Mouse (Mus musculus) yolk sac, embryonic 10.5 days (tissue): ENCODE results near the gene Tgm1.

Experiments used
- DNase-seq: peaks from one replicate; pipeline ENCODE4 v3.0.0-alpha.2; 2017; ENCODE audit warnings: low spot score

Gene Tgm1

DNA sequence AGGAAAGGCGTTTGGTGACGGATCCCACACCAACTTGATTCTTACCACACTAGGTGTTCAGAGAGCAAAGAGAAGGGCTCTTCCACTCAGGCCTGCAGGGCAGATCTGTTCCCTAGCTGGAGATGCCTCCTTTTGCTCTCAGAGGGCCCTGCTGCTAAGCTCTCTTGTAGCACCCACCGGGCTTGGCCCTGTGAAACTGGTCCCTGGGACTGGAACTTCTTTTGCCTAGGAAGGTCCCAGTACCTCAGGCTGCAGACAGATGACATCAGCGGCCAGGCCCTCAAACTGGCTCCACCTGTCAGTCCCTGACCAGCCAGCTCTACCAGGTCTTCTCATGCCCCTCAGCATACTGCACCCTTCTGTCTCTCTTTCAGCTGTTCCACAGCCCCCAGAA, at the start of gene Tgm1:
Gene Tgm1 (minus strand): TSS at position 198 of the 394 bp plus-strand sequence.
- no peak for DNase-seq

- DNase-seq, result no peak
These were observed 49.4 kb upstream of the Tgm1 start for GRCm38 (mm10) chr14:55763166-55763565.

GRCm38 (mm10) chr14:55762001-55762821, 48.5 kb upstream of the Tgm1 start:
- DNase-seq, result peak; percentile 66

GRCm38 (mm10) chr14:55761163-55761562, 47.4 kb upstream of the Tgm1 start, which contains the start of gene Ltb4r2:
TSS of gene Ltb4r2 (plus strand) at chr14:55761428.
- DNase-seq, result no peak

- peak; percentile 81 for DNase-seq
These were observed 46.4 kb upstream of the Tgm1 start for GRCm38 (mm10) chr14:55760156-55760555.

- DNase-seq, result peak; percentile 82
These were observed 44.6 kb upstream of the Tgm1 start, which contains the start of gene Cideb for GRCm38 (mm10) chr14:55758363-55758784. TSS of gene Cideb (minus strand) at chr14:55758458.

DNA sequence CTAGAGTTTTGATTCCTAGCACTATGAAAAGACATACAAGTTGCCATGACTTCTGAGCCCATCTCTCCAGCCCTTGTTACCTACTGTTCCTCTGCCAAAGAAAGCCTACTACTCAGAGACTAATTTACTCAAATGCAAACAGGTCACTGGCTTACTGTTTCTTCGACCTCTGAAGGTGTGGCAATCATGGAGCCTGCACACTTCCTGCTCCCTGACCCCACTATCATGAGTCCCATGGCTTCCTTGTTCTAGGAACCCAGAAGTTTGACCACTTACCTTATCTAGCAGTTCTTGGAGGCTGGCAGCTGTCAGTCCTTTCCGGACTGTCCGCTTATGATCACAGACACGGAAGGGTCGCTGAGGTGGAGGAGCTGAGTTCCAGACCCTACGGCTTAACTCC, 43.8 kb upstream of the Tgm1 start:
- peak; percentile 63 for DNase-seq

DNA sequence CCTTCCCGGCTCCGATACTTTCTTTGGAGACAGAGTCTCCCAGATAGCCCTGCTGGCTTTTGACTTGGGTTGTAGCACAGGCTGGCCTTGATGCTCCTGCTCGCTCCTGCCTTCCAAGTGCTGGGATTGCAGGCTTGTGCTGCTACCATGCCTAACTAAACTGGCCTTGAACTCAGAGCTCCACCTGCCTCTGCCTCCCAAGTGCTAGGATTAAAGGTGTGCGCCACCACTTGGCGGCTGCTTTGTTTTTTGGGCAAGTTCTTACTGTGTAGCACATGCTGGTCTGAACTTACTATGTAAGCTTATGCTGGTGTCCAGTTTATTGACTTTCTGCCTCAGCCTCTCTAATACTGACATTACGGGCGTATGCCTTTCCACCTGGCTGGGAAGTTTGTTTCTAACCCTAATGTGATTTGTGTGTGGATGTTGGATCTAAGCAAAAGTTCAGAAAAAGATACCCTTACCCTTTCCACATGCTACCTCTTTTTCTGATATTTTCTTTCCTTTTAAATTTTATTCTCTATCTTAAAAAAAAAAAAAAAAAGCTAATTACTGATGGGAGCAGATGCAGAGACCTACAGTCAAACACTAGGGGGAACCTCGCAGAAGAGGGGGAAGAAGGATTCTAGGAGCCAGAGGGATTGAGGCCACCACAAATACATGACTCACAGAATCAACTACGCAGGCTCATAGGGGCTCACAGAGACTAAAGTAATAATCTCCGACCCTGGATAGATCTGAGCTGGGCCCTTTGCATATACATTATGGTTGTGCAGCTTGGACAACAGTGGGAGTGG, 33.5 kb upstream of the Tgm1 start:
- DNase-seq, result no peak

DNA sequence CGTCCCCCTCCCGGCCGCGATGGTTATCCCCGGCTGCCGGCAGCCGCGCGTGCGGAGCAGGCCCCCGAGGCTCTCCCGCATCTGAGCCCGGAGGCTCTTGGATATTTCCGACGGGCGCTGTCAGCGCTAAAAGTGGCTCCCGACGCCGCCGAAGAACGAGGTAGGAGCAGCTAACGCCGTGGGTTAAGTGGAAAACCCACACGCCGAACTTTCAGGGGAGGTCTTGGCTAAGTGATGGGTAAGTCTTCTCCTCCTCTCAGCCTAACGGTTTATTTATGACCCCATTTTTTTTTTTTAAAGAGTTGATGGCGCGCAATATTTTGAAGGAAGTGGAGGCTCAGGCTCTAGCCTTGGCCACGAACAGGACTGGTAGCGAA, 32.1 kb upstream of the Tgm1 start:
- no peak for DNase-seq

- DNase-seq, result peak; percentile 94
These were observed 31.6 kb upstream of the Tgm1 start, which contains the start of the genes Dhrs1 and Nop9 for GRCm38 (mm10) chr14:55745180-55745860. TSS of gene Dhrs1 (minus strand) at chr14:55745690. TSS of gene Nop9 (plus strand) at chr14:55745693.

DNA sequence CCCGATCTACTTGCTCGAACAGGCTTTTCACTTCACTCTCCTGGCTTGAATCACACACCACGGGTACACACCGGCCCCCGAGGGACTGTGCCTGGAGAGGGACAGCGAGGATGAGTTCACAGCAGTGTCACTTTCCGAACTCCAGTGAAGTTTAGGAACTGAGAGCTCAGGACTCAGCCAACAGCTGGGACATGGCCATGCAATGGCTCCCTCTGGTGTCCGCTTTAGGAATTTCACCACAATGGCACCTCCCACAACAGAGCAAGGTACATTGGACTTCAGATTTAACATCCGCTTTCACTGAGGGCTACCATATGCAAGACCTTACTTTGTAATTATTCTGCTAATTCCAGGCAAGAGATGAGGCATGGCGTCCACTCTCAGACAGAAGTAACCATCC, 30.0 kb upstream of the Tgm1 start:
- DNase-seq, result peak; percentile 79

DNA sequence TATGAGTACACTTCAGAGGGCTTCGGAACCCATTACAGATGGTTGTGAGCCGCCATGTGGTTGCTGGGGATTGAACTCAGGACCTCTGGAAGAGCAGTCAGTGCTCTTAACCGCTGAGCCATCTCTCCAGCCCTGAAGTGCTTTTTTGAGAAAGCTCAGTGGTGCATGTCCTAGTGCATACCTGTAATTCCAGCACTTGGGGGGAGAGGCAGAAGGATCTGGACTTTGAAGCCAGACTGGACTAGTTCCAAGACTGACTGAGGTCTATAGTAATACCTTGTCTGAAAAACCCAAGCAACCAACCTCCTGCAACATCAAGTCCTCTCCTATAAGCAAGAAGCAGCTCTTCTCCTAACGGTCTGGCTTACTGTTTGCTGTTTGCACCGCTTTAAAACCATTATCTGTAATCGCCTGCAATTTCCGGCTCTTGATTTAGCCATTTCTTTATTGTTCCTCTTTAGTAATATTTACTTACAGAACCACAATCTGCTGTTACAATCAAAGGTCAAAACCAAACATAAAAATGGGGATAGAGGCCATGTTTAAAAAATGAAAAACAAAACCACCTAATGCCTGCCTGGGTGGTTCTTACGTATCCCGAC, 23.5 kb upstream of the Tgm1 start:
- DNase-seq, result peak; percentile 42

GRCm38 (mm10) chr14:55735758-55736157, 22.0 kb upstream of the Tgm1 start:
- DNase-seq, result no peak

- DNase-seq, result no peak
These were observed 21.6 kb upstream of the Tgm1 start for GRCm38 (mm10) chr14:55735334-55735733.

DNA sequence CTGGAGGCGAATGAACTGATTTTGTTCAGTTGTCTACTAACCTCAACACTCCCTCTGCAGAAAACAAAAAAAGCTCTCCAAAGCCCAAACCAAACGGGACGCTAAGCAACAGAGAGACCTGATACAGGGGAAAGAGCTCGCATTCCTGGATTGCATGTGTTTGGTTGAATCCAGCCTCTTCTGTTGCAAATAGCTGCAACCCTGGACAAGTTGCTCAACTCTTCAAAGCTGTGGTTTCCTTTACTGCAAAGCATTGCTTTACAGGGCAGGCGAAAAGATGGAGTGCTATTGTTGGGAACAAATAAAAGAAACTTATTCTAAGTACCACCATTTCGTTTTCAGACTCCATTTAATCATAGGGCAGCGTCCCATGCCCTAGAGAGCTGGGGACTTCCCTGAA, 21.1 kb upstream of the Tgm1 start:
- no peak for DNase-seq

DNA sequence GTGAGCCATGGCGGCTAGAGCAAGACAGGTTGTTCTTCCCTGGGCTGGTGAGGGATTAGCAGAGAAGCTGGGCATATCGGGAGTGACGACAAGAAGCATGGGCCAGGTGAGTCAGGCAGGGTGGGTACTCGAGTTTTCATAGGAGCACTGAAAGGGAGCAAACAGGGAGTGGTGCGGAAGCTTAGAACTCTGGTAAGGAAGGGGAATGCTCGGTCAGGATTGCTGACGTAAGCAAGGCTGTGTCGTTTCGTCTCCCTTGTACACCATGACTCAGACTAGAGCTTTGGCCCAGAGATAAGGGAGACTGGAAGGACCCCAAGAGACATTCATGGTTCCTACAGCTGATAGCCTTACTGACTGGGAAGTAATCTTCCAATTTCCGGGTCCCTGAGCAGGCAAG, 20.2 kb upstream of the Tgm1 start:
- DNase-seq, result peak; percentile 29

- no peak for DNase-seq
These were observed 16.9 kb upstream of the Tgm1 start for GRCm38 (mm10) chr14:55730531-55731032.

DNA sequence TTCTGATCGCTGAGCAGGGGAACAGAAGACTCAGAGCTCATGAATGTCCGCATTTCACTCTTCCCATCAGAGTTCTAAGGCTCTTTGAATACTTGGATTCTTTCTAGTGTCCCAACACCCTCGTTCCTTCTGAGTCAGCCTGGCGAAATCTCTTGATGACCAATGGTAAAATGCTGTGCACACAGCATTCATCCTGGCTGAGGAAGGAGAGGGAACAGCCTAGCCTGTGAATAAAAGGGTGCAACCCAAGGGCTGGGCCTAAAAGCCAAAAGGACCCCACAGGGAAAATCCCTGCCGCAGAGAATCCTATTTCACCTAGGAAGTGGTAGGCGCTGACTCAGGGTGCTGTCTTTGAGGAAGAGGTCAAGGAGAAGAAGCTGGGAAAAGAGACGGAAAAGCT, 16.4 kb upstream of the Tgm1 start:
- no peak for DNase-seq

GRCm38 (mm10) chr14:55727889-55728685, 14.4 kb upstream of the Tgm1 start:
- DNase-seq, result no peak

DNA sequence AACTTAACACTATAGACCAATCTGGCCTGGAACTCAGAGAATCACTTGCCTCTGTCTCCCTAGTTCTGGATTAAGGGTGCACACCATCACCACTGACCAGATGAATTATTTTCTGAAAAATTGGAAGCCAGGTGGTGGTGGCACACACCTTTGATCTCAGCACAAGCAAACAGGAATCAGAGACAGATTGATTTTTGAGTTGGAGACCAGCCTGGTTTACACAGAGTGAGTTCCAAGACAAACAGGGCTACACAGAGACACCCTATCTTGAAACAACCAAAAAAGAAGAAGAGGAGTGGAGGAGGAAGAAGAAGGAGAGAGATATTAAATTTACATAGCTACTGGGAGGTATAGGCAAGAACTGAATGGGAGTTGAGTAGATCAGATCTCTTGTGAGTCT, 12.5 kb upstream of the Tgm1 start:
- DNase-seq, result no peak

- no peak for DNase-seq
These were observed 10.7 kb upstream of the Tgm1 start for GRCm38 (mm10) chr14:55724411-55724871.
